Mouse (Mus musculus) liver, embryonic 15.5 days (tissue): ENCODE results near the gene AI597479. TPM values are rescaled to one million over a fixed set of nuclear protein-coding genes. Genes with fewer than 3 reads are reported as not detected.

Experiments
- ATAC-seq: fragments of 200-750 bp; cut with Nextera tagmentation; 2 replicates; pipeline ENCODE4 v1.8.0; 2017; ENCODE audit warnings: moderate number of reproducible peaks, mild to moderate bottlenecking, moderate library complexity; ENCODE audit not compliant: insufficient read depth
- H3K27ac ChIP-seq: fragments of 300-500 bp; sonication (generic); replicated peaks from 2 replicates; pipeline ENCODE4 v1.5.1; 2015; ENCODE audit warnings: mild to moderate bottlenecking, inconsistent platforms
- H3K27me3 ChIP-seq: fragments of 300-500 bp; sonication (generic); 2 replicates; pipeline ENCODE4 v1.6.1; 2015; ENCODE audit warnings: mild to moderate bottlenecking, inconsistent platforms
- H3K36me3 ChIP-seq: fragments of 300-500 bp; sonication (generic); replicated peaks from 2 replicates; pipeline ENCODE4 v1.6.1; 2015; ENCODE audit warnings: moderate library complexity, mild to moderate bottlenecking, inconsistent platforms
- H3K4me1 ChIP-seq: fragments of 300-500 bp; sonication (generic); replicated peaks from 2 replicates; pipeline ENCODE4 v1.6.1; 2015; ENCODE audit warnings: inconsistent platforms
- H3K4me2 ChIP-seq: fragments of 300-500 bp; sonication (generic); 2 replicates; pipeline ENCODE4 v1.6.1; 2015; ENCODE audit warnings: moderate library complexity, mild to moderate bottlenecking, inconsistent platforms
- H3K4me3 ChIP-seq: fragments of 300-500 bp; sonication (generic); replicated peaks from 2 replicates; pipeline ENCODE4 v1.5.1; 2015; ENCODE audit warnings: mild to moderate bottlenecking, inconsistent platforms
- H3K9ac ChIP-seq: fragments of 300-500 bp; sonication (generic); 2 replicates; pipeline ENCODE4 v1.6.1; 2015; ENCODE audit warnings: moderate library complexity, mild to moderate bottlenecking, inconsistent platforms
- H3K9me3 ChIP-seq: fragments of 300-500 bp; sonication (generic); replicated peaks from 2 replicates; pipeline ENCODE4 v1.6.1; 2016; ENCODE audit warnings: inconsistent platforms
- WGBS: fragments of 180-500 bp; shearing (Covaris S2); methylation state at CpG from one replicate; pipeline ENCODE4 v1.1.7; 2015; ENCODE audit warnings: mixed read lengths; ENCODE audit not compliant: insufficient replicate concordance; 5-methylcytosine and 5-hydroxymethylcytosine counted together
- polyA plus RNA-seq: library from polyadenylated mRNA; unstranded; fragments of >200 nt; fragmentation: Nextera tagmentation; extraction: Ambion mirVana; gene quantifications from 2 replicates; pipeline ENCODE4 v1.2.1, GENCODE M21; 2015

The AI597479 gene
- polyA plus RNA-seq: 7.1 and 7.2 TPM in 2 replicates

GRCm38 (mm10) chr1:43098031-43098984 lies at the start of gene AI597479, which contains the start of gene Tgfbrap1:
TSS of gene AI597479 (plus strand) at chr1:43098710.
TSS of gene Tgfbrap1 (minus strand) at chr1:43098637.
- Histone ChIP-seq H3K4me1 (peaks cover 9% of the 10 kb centered on the region), H3K27ac (peak within 1 kb of the TSS; percentile 99), H3K4me2 (peak within 1 kb of the TSS; percentile 80), H3K9ac (peak within 1 kb of the TSS; percentile 86), H3K4me3 (peak within 1 kb of the TSS; percentile 94), H3K9me3 (no peaks in the 10 kb centered on the region), H3K27me3 (no peaks in the 10 kb centered on the region), H3K36me3 (peaks cover 28% of the 10 kb centered on the region)
- ATAC-seq: peak; percentile 90
- WGBS: under 1% methylated on average over 57 of the region's 57 CpGs

DNA sequence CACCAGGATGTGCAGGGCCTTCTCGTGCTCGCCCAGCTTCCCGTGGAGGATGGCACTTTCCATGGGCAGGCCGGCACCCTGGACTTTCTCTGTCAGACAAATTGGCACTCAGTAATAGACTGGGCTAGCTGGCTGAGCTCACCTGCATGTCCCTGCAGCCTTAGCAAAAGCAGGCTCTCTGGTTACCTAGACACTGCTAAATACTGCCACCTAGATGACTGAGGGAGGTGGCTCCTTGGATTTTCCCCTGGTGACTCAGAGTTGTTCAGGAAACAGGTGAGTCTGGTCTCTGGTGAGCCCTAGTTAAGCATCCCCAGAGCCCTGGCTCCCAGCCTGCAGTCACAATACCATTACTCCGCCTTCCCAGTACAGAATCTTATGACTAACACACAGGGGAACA lies 46.6 kb upstream of the AI597479 start:
- WGBS: 82% methylated on average over 5 of the region's 5 CpGs
- H3K36me3 ChIP-seq: peaks cover 41% of the 10 kb centered on the region
- H3K27me3 ChIP-seq: no peaks in the 10 kb centered on the region
- H3K9ac ChIP-seq: no peak overlapping the region
- H3K9me3 ChIP-seq: no peaks in the 10 kb centered on the region
- no peaks in the 10 kb centered on the region for H3K4me1 ChIP-seq
- no peak overlapping the region for H3K27ac ChIP-seq
- H3K4me2 ChIP-seq: no peak overlapping the region
- H3K4me3 ChIP-seq: no peak overlapping the region
- no peak for ATAC-seq

DNA sequence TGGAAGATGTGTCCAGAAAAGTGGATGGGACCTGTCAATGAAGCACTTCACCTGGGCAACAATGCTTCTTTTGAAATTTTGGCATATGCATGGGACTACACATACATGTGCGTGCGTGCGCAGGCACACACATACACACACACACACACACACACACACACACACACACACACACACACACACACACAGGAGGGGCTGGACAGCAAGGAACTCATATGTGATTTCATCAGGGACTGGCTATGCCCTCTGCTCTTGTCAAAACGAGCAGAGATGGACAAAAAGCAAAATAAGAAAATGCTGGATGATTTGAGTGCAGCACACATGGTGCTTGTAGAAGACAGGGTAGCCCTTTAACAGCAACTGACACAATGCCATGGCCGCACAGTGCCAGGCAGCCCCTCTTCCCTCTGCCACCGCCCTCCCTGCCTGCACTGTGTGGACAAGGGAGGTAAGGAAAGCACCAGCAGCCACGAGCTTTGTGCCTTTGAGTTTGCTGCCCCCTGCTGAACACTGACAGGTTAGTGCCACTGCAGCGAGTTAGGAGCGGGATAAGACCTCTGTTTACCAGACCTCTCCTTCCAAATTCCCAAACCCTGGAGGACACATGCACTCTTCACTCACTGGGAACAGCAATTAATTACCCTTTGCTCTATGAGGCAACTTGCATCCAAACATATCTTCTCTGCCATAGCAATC lies 32.7 kb upstream of the AI597479 start:
- H3K4me1 ChIP-seq: no peaks in the 10 kb centered on the region
- H3K27me3 ChIP-seq: no peaks in the 10 kb centered on the region
- peaks cover 32% of the 10 kb centered on the region for H3K36me3 ChIP-seq
- 51% methylated on average over 9 of the region's 9 CpGs for WGBS
- no peaks in the 10 kb centered on the region for H3K9me3 ChIP-seq
- no peak for ATAC-seq
- no peak overlapping the region for H3K27ac ChIP-seq
- H3K9ac ChIP-seq: no peak overlapping the region
- H3K4me3 ChIP-seq: no peak overlapping the region
- no peak overlapping the region for H3K4me2 ChIP-seq

- Histone ChIP-seq H3K4me2 (no peak overlapping the region), H3K4me1 (no peaks in the 10 kb centered on the region), H3K9ac (no peak overlapping the region), H3K4me3 (no peak overlapping the region), H3K9me3 (no peaks in the 10 kb centered on the region), H3K27me3 (no peaks in the 10 kb centered on the region), H3K27ac (no peak overlapping the region), H3K36me3 (peaks cover 32% of the 10 kb centered on the region)
- ATAC-seq: no peak
- 63% methylated on average over 8 of the region's 8 CpGs for WGBS
Measured at GRCm38 (mm10) chr1:43066573-43066972, 31.9 kb upstream of the AI597479 start.

GRCm38 (mm10) chr1:43067551-43067950 lies 31.0 kb upstream of the AI597479 start:
- no peak overlapping the region for H3K4me3 ChIP-seq
- WGBS: 69% methylated on average over 7 of the region's 7 CpGs
- no peaks in the 10 kb centered on the region for H3K9me3 ChIP-seq
- H3K36me3 ChIP-seq: peaks cover 28% of the 10 kb centered on the region
- no peaks in the 10 kb centered on the region for H3K4me1 ChIP-seq
- ATAC-seq: no peak
- no peak overlapping the region for H3K4me2 ChIP-seq
- H3K27ac ChIP-seq: no peak overlapping the region
- H3K9ac ChIP-seq: no peak overlapping the region
- H3K27me3 ChIP-seq: no peaks in the 10 kb centered on the region

GRCm38 (mm10) chr1:43070726-43071125 lies 27.8 kb upstream of the AI597479 start:
- Histone ChIP-seq H3K36me3 (peaks cover 26% of the 10 kb centered on the region), H3K27me3 (no peaks in the 10 kb centered on the region), H3K4me3 (no peak overlapping the region), H3K9me3 (no peaks in the 10 kb centered on the region), H3K4me2 (no peak overlapping the region), H3K27ac (no peak overlapping the region), H3K9ac (no peak overlapping the region), H3K4me1 (no peaks in the 10 kb centered on the region)
- 43% methylated on average over 5 of the region's 5 CpGs for WGBS
- ATAC-seq: no peak

DNA sequence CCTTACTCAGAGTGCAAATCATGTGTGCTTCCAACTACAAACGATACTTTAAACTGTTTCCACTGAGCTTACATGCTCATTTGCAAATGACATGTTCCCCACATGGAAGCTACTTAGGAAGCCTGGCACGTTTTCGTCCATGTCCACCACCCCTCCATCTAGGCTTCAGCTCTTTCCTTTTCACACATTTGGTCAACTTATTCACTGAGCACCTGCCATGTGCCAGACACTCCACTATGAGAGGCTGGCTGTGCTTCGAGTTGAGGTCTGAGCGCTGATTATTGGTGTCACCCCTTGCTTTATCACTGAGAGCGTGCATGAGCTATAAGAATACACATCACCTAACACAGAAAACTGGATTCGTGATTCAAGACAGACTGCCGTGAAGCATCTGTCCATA lies 26.5 kb upstream of the AI597479 start:
- H3K27me3 ChIP-seq: no peaks in the 10 kb centered on the region
- WGBS: 81% methylated on average over 8 of the region's 8 CpGs
- no peak overlapping the region for H3K4me2 ChIP-seq
- H3K4me3 ChIP-seq: no peak overlapping the region
- no peak for ATAC-seq
- no peak overlapping the region for H3K27ac ChIP-seq
- H3K9me3 ChIP-seq: no peaks in the 10 kb centered on the region
- H3K36me3 ChIP-seq: peaks cover 21% of the 10 kb centered on the region
- H3K9ac ChIP-seq: no peak overlapping the region
- H3K4me1 ChIP-seq: no peaks in the 10 kb centered on the region

GRCm38 (mm10) chr1:43072561-43072960 lies 25.9 kb upstream of the AI597479 start:
- WGBS: 38% methylated on average over 1 of the region's 1 CpGs
- H3K9me3 ChIP-seq: no peaks in the 10 kb centered on the region
- no peak overlapping the region for H3K4me2 ChIP-seq
- H3K4me3 ChIP-seq: no peak overlapping the region
- H3K27me3 ChIP-seq: no peaks in the 10 kb centered on the region
- H3K36me3 ChIP-seq: peaks cover 15% of the 10 kb centered on the region; the same call in 1 of the 2 replicates
- H3K27ac ChIP-seq: no peak overlapping the region
- H3K9ac ChIP-seq: no peak overlapping the region
- H3K4me1 ChIP-seq: no peaks in the 10 kb centered on the region
- ATAC-seq: no peak

- ATAC-seq: no peak
Measured at GRCm38 (mm10) chr1:43074791-43075190, 23.7 kb upstream of the AI597479 start.

DNA sequence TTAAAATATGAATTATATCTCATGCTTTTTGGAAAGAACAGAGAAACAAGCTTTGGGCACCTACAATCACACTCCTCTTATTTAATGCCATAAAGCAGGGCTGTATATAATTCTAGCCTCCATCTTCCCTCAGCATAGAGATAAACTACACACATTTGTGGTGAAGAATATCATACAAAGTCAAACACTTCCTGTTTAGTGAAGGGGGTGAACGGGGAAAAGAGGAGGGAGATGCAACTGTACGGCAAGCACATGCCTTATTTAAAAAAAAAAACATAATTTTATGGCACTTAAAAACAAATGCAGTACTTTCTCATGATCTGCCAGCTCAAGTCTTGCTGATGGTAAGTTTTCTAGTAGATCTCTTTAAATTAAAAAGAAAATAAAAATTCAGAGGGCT lies 20.4 kb upstream of the AI597479 start:
- Histone ChIP-seq H3K9ac (no peak overlapping the region), H3K27ac (no peak overlapping the region), H3K36me3 (peaks cover 11% of the 10 kb centered on the region; the same call in 1 of the 2 replicates), H3K27me3 (no peaks in the 10 kb centered on the region), H3K4me3 (no peak overlapping the region), H3K4me2 (no peak overlapping the region), H3K9me3 (no peaks in the 10 kb centered on the region), H3K4me1 (no peaks in the 10 kb centered on the region)
- no peak for ATAC-seq
- WGBS: 26% methylated on average over 2 of the region's 2 CpGs

More at GRCm38 (mm10) chr1:43074791-43075190, 23.7 kb upstream of the AI597479 start:
- 79% methylated on average over 2 of the region's 2 CpGs for WGBS
- no peaks in the 10 kb centered on the region for H3K9me3 ChIP-seq
- H3K4me2 ChIP-seq: no peak overlapping the region
- H3K4me3 ChIP-seq: no peak overlapping the region
- H3K27ac ChIP-seq: no peak overlapping the region
- peaks cover 15% of the 10 kb centered on the region; the same call in 1 of the 2 replicates for H3K36me3 ChIP-seq
- H3K9ac ChIP-seq: no peak overlapping the region
- H3K27me3 ChIP-seq: no peaks in the 10 kb centered on the region
- no peaks in the 10 kb centered on the region for H3K4me1 ChIP-seq

- Histone ChIP-seq H3K27me3 (no peaks in the 10 kb centered on the region), H3K4me3 (no peak overlapping the region), H3K27ac (no peak overlapping the region), H3K4me2 (no peak overlapping the region), H3K9me3 (no peaks in the 10 kb centered on the region), H3K36me3 (peaks cover 4% of the 10 kb centered on the region; the same call in 1 of the 2 replicates), H3K4me1 (no peaks in the 10 kb centered on the region), H3K9ac (no peak overlapping the region)
- WGBS: 64% methylated on average over 5 of the region's 5 CpGs
- ATAC-seq: no peak
Measured at GRCm38 (mm10) chr1:43082946-43083345, 15.6 kb upstream of the AI597479 start.
